Mouse (Mus musculus): Measurements from ENCODE around the gene Sun5. TPM values are rescaled to one million over a fixed set of nuclear protein-coding genes. Genes with fewer than 3 reads are reported as not detected.

The Sun5 gene
- polyA plus RNA-seq (2014; fragmentation: Illumina TruSeq; extraction: RNeasy Lipid Tissue Mini Kit (QIAGEN cat#74804); ENCODE audit: low read depth, low replicate concordance): 54.6 TPM

GRCm38 (mm10) chr2:153870984-153871383 lies at the start of gene Sun5:
Gene Sun5, minus strand, starts transcription at chr2:153871084.

GRCm38 (mm10) chr2:153917930-153918329 lies 47.0 kb upstream of the Sun5 start, which contains the start of gene Bpifb3:
Gene Bpifb3, plus strand, starts transcription at chr2:153918230.

GRCm38 (mm10) chr2:153900088-153900487 lies 29.2 kb upstream of the Sun5 start, which contains the start of gene Bpifb6:
Gene Bpifb6, plus strand, starts transcription at chr2:153900388.

GRCm38 (mm10) chr2:153874745-153875144 lies 3.9 kb upstream of the Sun5 start, which contains the start of gene Bpifb2:
Gene Bpifb2, plus strand, starts transcription at chr2:153875045.

Other genes with a start within 250 kb of the Sun5 start
- 3.4 TPM for gene Commd7, start 238.3 kb downstream of the Sun5 start, polyA plus RNA-seq (2014; fragmentation: Illumina TruSeq; extraction: RNeasy Lipid Tissue Mini Kit (QIAGEN cat#74804); ENCODE audit: low read depth, low replicate concordance)
- 2.3 TPM for gene Dnmt3b, start 221.6 kb downstream of the Sun5 start, polyA plus RNA-seq (2014; fragmentation: Illumina TruSeq; extraction: RNeasy Lipid Tissue Mini Kit (QIAGEN cat#74804); ENCODE audit: low read depth, low replicate concordance)
- 0.28 TPM for gene Dnmt3c, start 174.4 kb downstream of the Sun5 start, polyA plus RNA-seq (2014; fragmentation: Illumina TruSeq; extraction: RNeasy Lipid Tissue Mini Kit (QIAGEN cat#74804); ENCODE audit: low read depth, low replicate concordance)
- gene Mapre1, start 129.8 kb downstream of the Sun5 start, polyA plus RNA-seq (2014; fragmentation: Illumina TruSeq; extraction: RNeasy Lipid Tissue Mini Kit (QIAGEN cat#74804); ENCODE audit: low read depth, low replicate concordance): 246 TPM
- gene Efcab8, start 91.2 kb downstream of the Sun5 start, polyA plus RNA-seq (2014; fragmentation: Illumina TruSeq; extraction: RNeasy Lipid Tissue Mini Kit (QIAGEN cat#74804); ENCODE audit: low read depth, low replicate concordance): 15.6 TPM
- 0.15 TPM for gene Bpifb2, start 4.0 kb upstream of the Sun5 start, polyA plus RNA-seq (2014; fragmentation: Illumina TruSeq; extraction: RNeasy Lipid Tissue Mini Kit (QIAGEN cat#74804); ENCODE audit: low read depth, low replicate concordance)
- not detected for gene Bpifb6, start 29.3 kb upstream of the Sun5 start, polyA plus RNA-seq (2014; fragmentation: Illumina TruSeq; extraction: RNeasy Lipid Tissue Mini Kit (QIAGEN cat#74804); ENCODE audit: low read depth, low replicate concordance)
- 0.22 TPM for gene Bpifb3, start 47.1 kb upstream of the Sun5 start, polyA plus RNA-seq (2014; fragmentation: Illumina TruSeq; extraction: RNeasy Lipid Tissue Mini Kit (QIAGEN cat#74804); ENCODE audit: low read depth, low replicate concordance)
- not detected for gene Bpifb4, start 67.1 kb upstream of the Sun5 start, polyA plus RNA-seq (2014; fragmentation: Illumina TruSeq; extraction: RNeasy Lipid Tissue Mini Kit (QIAGEN cat#74804); ENCODE audit: low read depth, low replicate concordance)
- gene Bpifa6, start 103.9 kb upstream of the Sun5 start, polyA plus RNA-seq (2014; fragmentation: Illumina TruSeq; extraction: RNeasy Lipid Tissue Mini Kit (QIAGEN cat#74804); ENCODE audit: low read depth, low replicate concordance): 4.7 TPM
- not detected for gene Bpifa2, start 137.2 kb upstream of the Sun5 start, polyA plus RNA-seq (2014; fragmentation: Illumina TruSeq; extraction: RNeasy Lipid Tissue Mini Kit (QIAGEN cat#74804); ENCODE audit: low read depth, low replicate concordance)